Mouse (Mus musculus) lung, embryonic 14.5 days (tissue): ENCODE data around the gene Fli1. TPM values are rescaled to one million over a fixed set of nuclear protein-coding genes. Genes with fewer than 3 reads are reported as not detected.

Source experiments
- ATAC-seq: fragments of 200-750 bp; cut with Nextera tagmentation; 2 replicates; pipeline ENCODE4 v1.8.0; 2017; ENCODE audit warnings: mild to moderate bottlenecking, moderate TSS enrichment, moderate library complexity; ENCODE audit not compliant: insufficient read depth
- DNase-seq: peaks from one replicate; pipeline ENCODE4 v3.0.0-alpha.2; 2015
- H3K27ac ChIP-seq: fragments of 300-500 bp; sonication (generic); 2 replicates; pipeline ENCODE4 v1.5.1; 2014; ENCODE audit warnings: low read depth, mild to moderate bottlenecking, moderate library complexity
- H3K27me3 ChIP-seq: fragments of 300-500 bp; sonication (generic); 2 replicates; pipeline ENCODE4 v1.6.1; 2014; ENCODE audit warnings: low read length, control low read depth; ENCODE audit not compliant: insufficient read depth
- H3K36me3 ChIP-seq: fragments of 300-500 bp; sonication (generic); 2 replicates; pipeline ENCODE4 v1.6.1; 2014; ENCODE audit warnings: control low read depth; ENCODE audit not compliant: insufficient read depth
- H3K4me1 ChIP-seq: fragments of 300-500 bp; sonication (generic); 2 replicates; pipeline ENCODE4 v1.6.1; 2014; ENCODE audit warnings: antibody characterized with exemption, control low read depth; ENCODE audit not compliant: insufficient read depth
- H3K4me2 ChIP-seq: fragments of 300-500 bp; sonication (generic); 2 replicates; pipeline ENCODE4 v1.6.1; 2014; ENCODE audit warnings: mild to moderate bottlenecking
- H3K4me3 ChIP-seq: fragments of 300-500 bp; sonication (generic); 2 replicates; pipeline ENCODE4 v1.5.1; 2014; ENCODE audit warnings: low read depth, low read length
- H3K9ac ChIP-seq: fragments of 300-500 bp; sonication (generic); 2 replicates; pipeline ENCODE4 v1.6.1; 2014
- H3K9me3 ChIP-seq: fragments of 300-500 bp; sonication (generic); 2 replicates; pipeline ENCODE4 v1.6.1; 2016; ENCODE audit warnings: low read depth, low read length, control low read depth
- CTCF ChIP-seq: IDR thresholded peaks from 2 replicates; pipeline ENCODE4 v1.5.1; 2016; ENCODE audit warnings: antibody characterized with exemption, low read depth
- WGBS: fragments of 180-500 bp; shearing (Covaris S2); extraction: QIAGEN DNeasy Blood & Tissue Kit; methylation state at CpG from one replicate; pipeline ENCODE4 v1.1.7; 2014; 5-methylcytosine and 5-hydroxymethylcytosine counted together
- polyA plus RNA-seq: library from polyadenylated mRNA; unstranded; fragments of >200 nt; fragmentation: Nextera tagmentation; extraction: Ambion mirVana; gene quantifications from 2 replicates; pipeline ENCODE4 v1.2.1, GENCODE M21; 2014

The Fli1 gene
- polyA plus RNA-seq, 1 experiment from 2014 or later = 37.8 TPM

DNA sequence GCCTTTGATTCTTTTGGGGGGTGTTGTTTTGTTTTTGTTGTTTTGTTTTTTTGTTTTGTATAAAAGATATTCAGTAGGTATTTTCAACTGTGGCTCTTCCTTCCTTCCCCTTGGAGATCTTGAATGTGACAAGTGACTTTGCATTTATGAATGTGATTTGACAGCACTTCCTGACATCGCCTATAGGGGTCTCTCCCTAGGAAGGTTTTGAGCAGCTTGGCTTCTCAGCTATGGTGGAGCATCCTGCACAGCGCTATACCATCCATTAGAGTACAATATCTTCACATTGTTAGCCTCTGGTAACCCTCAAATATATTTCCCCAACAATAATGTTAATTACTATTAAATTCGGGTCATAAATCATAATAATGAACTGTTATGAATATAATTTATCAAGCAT lies 96.9 kb downstream of the Fli1 start:
- Histone ChIP-seq H3K27ac (no peak overlapping the region), H3K4me2 (no peak overlapping the region), H3K27me3 (no peaks in the 10 kb centered on the region), H3K4me1 (no peaks in the 10 kb centered on the region), H3K9ac (no peak overlapping the region), H3K9me3 (peaks cover 3% of the 10 kb centered on the region; the same call in 1 of the 2 replicates), H3K4me3 (no peak overlapping the region), H3K36me3 (0 out of 2 replicates have a peak, but pooled peaks cover 7% of the 10 kb centered on the region)
- 47% methylated on average over 3 of the region's 3 CpGs for WGBS
- TF ChIP-seq CTCF = peak; percentile 65
- peak; percentile 66 for DNase-seq
- ATAC-seq = peak; percentile 57; the same call in 1 of the 2 replicates

DNA sequence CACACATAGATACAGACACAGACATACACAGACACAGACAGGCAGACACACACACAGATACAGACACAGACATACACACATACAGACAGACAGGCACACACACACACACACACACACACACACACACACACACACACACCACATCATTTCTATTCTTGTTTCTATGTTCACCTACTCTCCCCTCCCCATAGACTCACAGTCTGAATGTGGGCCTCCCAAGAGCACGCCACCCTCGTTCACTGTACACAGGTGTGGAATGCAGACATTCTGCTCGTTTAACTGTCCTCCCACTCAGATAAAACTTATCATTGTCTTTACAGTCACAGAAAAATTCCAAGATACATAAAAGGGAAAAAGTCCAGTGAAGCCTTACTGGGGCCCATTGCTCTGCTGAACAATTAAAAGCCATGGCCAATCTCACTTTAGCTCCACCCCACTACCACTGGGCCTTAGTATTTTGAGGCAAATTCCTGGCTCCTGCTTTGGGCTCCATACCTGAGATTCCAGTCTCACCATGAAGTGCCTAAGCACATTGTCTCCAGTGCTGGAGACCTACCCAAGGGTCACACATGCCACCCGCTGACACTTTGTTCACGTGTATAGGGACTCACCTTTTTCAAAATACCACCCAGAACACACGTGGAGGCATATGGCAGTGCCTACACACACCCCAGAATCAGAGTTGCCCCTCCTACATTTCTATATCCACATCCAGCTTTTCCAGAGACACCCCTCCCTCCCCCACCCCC lies 98.0 kb downstream of the Fli1 start:
- 58% methylated on average over 6 of the region's 6 CpGs for WGBS
- DNase-seq (peak; percentile 50), ATAC-seq (peak; percentile 53)
- H3K9me3 ChIP-seq = peaks cover 3% of the 10 kb centered on the region; the same call in 1 of the 2 replicates
- H3K27me3 ChIP-seq = no peaks in the 10 kb centered on the region
- H3K4me1 ChIP-seq = no peaks in the 10 kb centered on the region
- H3K36me3 ChIP-seq = 0 out of 2 replicates have a peak, but pooled peaks cover 7% of the 10 kb centered on the region
- H3K27ac ChIP-seq = peak overlapping the region; percentile 81
- H3K4me2 ChIP-seq = no peak overlapping the region
- no peak for TF ChIP-seq CTCF
- no peak overlapping the region for H3K4me3 ChIP-seq
- no peak overlapping the region for H3K9ac ChIP-seq

GRCm38 (mm10) chr9:32443817-32444216 lies 98.8 kb downstream of the Fli1 start:
- DNase-seq (peak; percentile 65), ATAC-seq (no peak)
- Histone ChIP-seq H3K9ac (no peak overlapping the region), H3K27ac (peak overlapping the region; percentile 51), H3K4me3 (no peak overlapping the region), H3K27me3 (no peaks in the 10 kb centered on the region), H3K4me1 (no peaks in the 10 kb centered on the region), H3K36me3 (0 out of 2 replicates have a peak, but pooled peaks cover 7% of the 10 kb centered on the region), H3K9me3 (peaks cover 3% of the 10 kb centered on the region; the same call in 1 of the 2 replicates), H3K4me2 (no peak overlapping the region)
- TF ChIP-seq CTCF = no peak
- WGBS = 30% methylated on average over 6 of the region's 6 CpGs

DNA sequence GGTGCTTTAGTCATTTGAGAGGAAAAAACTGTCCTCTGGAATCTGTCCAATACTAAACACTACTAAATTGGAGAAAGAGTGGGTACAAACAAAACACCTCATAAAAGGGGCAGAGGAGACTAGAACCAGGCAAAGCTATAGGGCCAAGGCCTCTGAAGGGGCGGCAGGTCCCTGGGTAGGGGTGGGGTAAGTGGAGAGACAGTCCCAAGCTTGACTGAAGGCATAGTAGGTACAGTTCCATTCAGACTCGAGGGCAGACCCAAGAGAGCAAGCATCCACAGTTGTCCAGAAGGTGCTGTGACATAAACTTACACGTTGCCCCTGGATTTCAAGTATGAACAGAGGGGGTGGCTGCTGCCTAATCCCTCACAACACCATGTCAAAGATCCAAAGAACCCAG lies 99.5 kb downstream of the Fli1 start:
- Histone ChIP-seq H3K4me1 (no peaks in the 10 kb centered on the region), H3K9ac (no peak overlapping the region), H3K4me2 (no peak overlapping the region), H3K9me3 (peaks cover 3% of the 10 kb centered on the region; the same call in 1 of the 2 replicates), H3K4me3 (no peak overlapping the region), H3K27me3 (no peaks in the 10 kb centered on the region), H3K36me3 (0 out of 2 replicates have a peak, but pooled peaks cover 7% of the 10 kb centered on the region), H3K27ac (no peak overlapping the region)
- no peak for TF ChIP-seq CTCF
- WGBS = 53% methylated on average over 3 of the region's 3 CpGs
- ATAC-seq (no peak), DNase-seq (no peak)

GRCm38 (mm10) chr9:32434241-32435213 lies 108.1 kb downstream of the Fli1 start:
- Histone ChIP-seq H3K9ac (no peak overlapping the region), H3K4me2 (no peak overlapping the region), H3K9me3 (no peaks in the 10 kb centered on the region), H3K4me1 (peaks cover 16% of the 10 kb centered on the region; the same call in 1 of the 2 replicates), H3K27ac (no peak overlapping the region), H3K4me3 (no peak overlapping the region), H3K36me3 (no peaks in the 10 kb centered on the region), H3K27me3 (no peaks in the 10 kb centered on the region)
- DNase-seq (peak; percentile 37), ATAC-seq (peak; percentile 49; the same call in 1 of the 2 replicates)
- TF ChIP-seq CTCF = no peak
- whole genome bisulfite sequencing = 51% methylated on average over 19 of the region's 19 CpGs

DNA sequence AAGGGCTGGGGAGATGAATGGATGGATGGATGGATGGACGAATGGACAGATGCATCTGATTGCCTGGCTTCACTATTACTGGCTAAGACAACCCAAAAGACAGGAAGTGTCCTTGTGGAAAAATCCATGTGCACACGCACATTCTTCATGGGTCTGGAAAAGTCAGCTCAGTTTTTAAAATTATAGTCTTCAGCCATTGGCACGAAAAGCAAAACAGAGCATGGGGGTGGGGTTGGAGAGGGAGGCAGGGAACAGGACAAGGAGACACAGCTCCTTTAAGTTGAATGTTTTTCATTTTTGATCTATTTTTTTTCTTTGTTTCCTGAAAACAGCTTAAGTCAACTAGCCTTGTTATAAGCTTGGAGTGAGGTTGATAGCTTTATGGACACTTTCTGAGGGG lies 111.6 kb downstream of the Fli1 start:
- Histone ChIP-seq H3K4me1 (peaks cover 7% of the 10 kb centered on the region; the same call in 1 of the 2 replicates), H3K36me3 (no peaks in the 10 kb centered on the region), H3K27ac (no peak overlapping the region), H3K9ac (no peak overlapping the region), H3K9me3 (no peaks in the 10 kb centered on the region), H3K27me3 (no peaks in the 10 kb centered on the region), H3K4me3 (no peak overlapping the region), H3K4me2 (no peak overlapping the region)
- WGBS = 83% methylated on average over 3 of the region's 3 CpGs
- no peak for TF ChIP-seq CTCF
- ATAC-seq (no peak), DNase-seq (no peak)
